Mouse (Mus musculus) liver, adult 2 months (tissue): Measurements from ENCODE around the gene Olah.

Source experiments
- CTCF ChIP-seq: fragments of 200-500 bp; IDR thresholded peaks from 2 replicates; pipeline ENCODE4 v1.5.1; 2011; ENCODE audit warnings: low read depth, low read length, control low read depth
- POLR2A ChIP-seq: fragments of 200-500 bp; IDR thresholded peaks from 2 replicates; pipeline ENCODE4 v1.6.1; 2011; ENCODE audit warnings: low read length, control low read depth; ENCODE audit not compliant: insufficient read depth; ENCODE audit errors: extremely low read depth

GRCm38 (mm10) chr2:3415676-3416075, 18.7 kb upstream of the Olah start:
- TF ChIP-seq CTCF = no peak
- no peak for TF ChIP-seq POLR2A
